Mouse (Mus musculus) spleen, adult 2 months (tissue): ENCODE measurements around the gene Tex14.

ENCODE experiments used
- CTCF ChIP-seq: fragments of 200-500 bp; IDR thresholded peaks from 2 replicates; pipeline ENCODE4 v1.5.1; 2011; ENCODE audit warnings: mild to moderate bottlenecking, inconsistent platforms; ENCODE audit not compliant: insufficient read depth, insufficient read length, insufficient replicate concordance; ENCODE audit errors: extremely low read depth
- POLR2A ChIP-seq: fragments of 200-500 bp; IDR thresholded peaks from 2 replicates; pipeline ENCODE4 v1.6.1; 2011; ENCODE audit warnings: low read depth, low read length, inconsistent platforms

DNA sequence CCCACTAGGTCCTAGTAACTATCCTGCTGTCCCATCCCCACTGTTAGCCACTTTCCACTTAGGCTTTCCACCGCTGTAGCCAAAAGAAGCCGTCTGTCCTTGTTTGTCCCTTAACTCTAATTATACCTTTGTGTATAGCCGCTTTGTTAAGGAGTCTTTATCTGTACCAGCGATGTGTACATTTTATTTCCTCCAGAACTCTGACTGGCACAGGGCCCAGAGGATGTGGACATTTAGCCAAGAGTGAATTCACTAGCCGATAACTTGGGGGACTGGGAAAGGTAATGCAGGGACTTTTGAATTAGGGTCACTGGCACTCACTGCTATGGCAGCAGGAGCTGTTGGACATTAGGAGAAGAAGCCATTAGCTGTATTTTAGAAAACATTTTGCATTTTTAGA, 149.5 kb downstream of the Tex14 start:
- no peak for TF ChIP-seq CTCF
- no peak for TF ChIP-seq POLR2A
